Mouse (Mus musculus) kidney, adult 2 months (tissue): ENCODE measurements at regions not wholly inside any gene's neighbourhood (a gene's known extent, or its start where the extent isn't known, plus 50 kb on each side); places are given as distances from the start of the nearest gene placed in this dataset.

Source experiments
- CTCF ChIP-seq: fragments of 200-500 bp; conservative IDR thresholded peaks from 2 replicates; pipeline ENCODE4 v1.5.1; 2011; ENCODE audit warnings: low read depth, mild to moderate bottlenecking, control low read depth, low read length, moderate library complexity, mixed read lengths; ENCODE audit not compliant: insufficient read depth, insufficient read length
- POLR2A ChIP-seq: fragments of 200-500 bp; IDR thresholded peaks from one replicate; pipeline ENCODE4 v1.6.1; 2011; ENCODE audit warnings: low read depth, low read length, control low read depth

- peak; percentile 66 for TF ChIP-seq CTCF
- TF ChIP-seq POLR2A: no peak
These were observed 672.7 kb upstream of the Dpp10 start for GRCm38 (mm10) chr1:124718065-124718464.
